In genomic region chr7:132507361-132507760, GRCm38 (mm10) we compare ENCODE assay signal across 10 mouse cellular contexts.
DNase-seq lines count a peak whose midpoint lies in the region; ATAC-seq and TF ChIP-seq lines count a peak whose summit lies in the region.
"Had no signal": no experiment of that assay in that cellular context is flagged by ENCODE, and none has a peak within 500 bp of the region (broad histone marks: within the 10 kb centered on the region; RNA-seq: fewer than 3 reads in every experiment).

No protein-coding gene starts in this region.

- no peak for ATAC-seq in lung, postnatal 0 days
- no peak for ATAC-seq in liver, postnatal 0 days
- ATAC-seq in forebrain, embryonic 12.5 days (ENCODE audit: low FRiP score): no peak

- no peaks in the 10 kb centered on the region for H3K9me3 ChIP-seq in lung, postnatal 0 days (ENCODE audit: low read length)
- H3K9me3 ChIP-seq in liver, postnatal 0 days (ENCODE audit: low read length): no peaks in the 10 kb centered on the region
- no peaks in the 10 kb centered on the region for H3K9me3 ChIP-seq in forebrain, embryonic 12.5 days
- H3K9me3 ChIP-seq: G1E; liver, embryonic 15.5 days had no signal

- TF ChIP-seq CTCF in lung, postnatal 0 days (IDR thresholded peaks at IDR 0.05): peak; percentile 58
- peak; percentile 67 for TF ChIP-seq CTCF in liver, postnatal 0 days (IDR thresholded peaks at IDR 0.05; ENCODE audit: low read depth)

- H3K9ac ChIP-seq in lung, postnatal 0 days (replicated peaks; ENCODE audit: low read depth): no peak overlapping the region
- no peak overlapping the region for H3K9ac ChIP-seq in liver, postnatal 0 days (replicated peaks)
- H3K9ac ChIP-seq in forebrain, embryonic 12.5 days: no peak overlapping the region
- H3K9ac ChIP-seq: liver, embryonic 15.5 days had no signal

- DNase-seq in embryo, embryonic 10 days (ENCODE audit: low spot score): peak; percentile 37
- DNase-seq in embryo, embryonic 9.5 days (ENCODE audit: extremely low spot score): no peak
- peak; percentile 21 for DNase-seq in lung, postnatal 0 days (ENCODE audit: low spot score)
- no peak for DNase-seq in lung, postnatal 4 days
- DNase-seq in cerebellum, adult 8-10 months: peak; percentile 2
- DNase-seq in liver, postnatal 0 days: peak; percentile 42
- no peak for DNase-seq in yolk sac, embryonic 10.5 days (ENCODE audit: low spot score)

- H3K4me2 ChIP-seq in lung, postnatal 0 days (replicated peaks; ENCODE audit: low read depth, low read length): no peak overlapping the region
- no peak overlapping the region for H3K4me2 ChIP-seq in liver, postnatal 0 days (ENCODE audit: low read depth, low read length)
- H3K4me2 ChIP-seq in forebrain, embryonic 12.5 days: no peak overlapping the region
- H3K4me2 ChIP-seq: liver, embryonic 15.5 days had no signal

- no peaks in the 10 kb centered on the region for H3K27me3 ChIP-seq in lung, postnatal 0 days (replicated peaks; ENCODE audit: insufficient read depth, low read length)
- H3K27me3 ChIP-seq in liver, postnatal 0 days (ENCODE audit: insufficient read depth, low read length): no peaks in the 10 kb centered on the region
- H3K27me3 ChIP-seq in forebrain, embryonic 12.5 days: no peaks in the 10 kb centered on the region

- no peak for TF ChIP-seq EP300 in lung, postnatal 0 days (IDR thresholded peaks at IDR 0.05)
- no peak for TF ChIP-seq EP300 in liver, postnatal 0 days (IDR thresholded peaks at IDR 0.05; ENCODE audit: low read depth)

- H3K36me3 ChIP-seq in lung, postnatal 0 days (ENCODE audit: insufficient read depth, low read length): no peaks in the 10 kb centered on the region
- H3K36me3 ChIP-seq in liver, postnatal 0 days (replicated peaks; ENCODE audit: insufficient read depth, low read length): no peaks in the 10 kb centered on the region
- no peaks in the 10 kb centered on the region for H3K36me3 ChIP-seq in forebrain, embryonic 12.5 days (replicated peaks)
- H3K36me3 ChIP-seq: G1E; liver, embryonic 15.5 days had no signal

- H3K4me3 ChIP-seq in lung, postnatal 0 days (ENCODE audit: low read depth, low read length): no peak overlapping the region
- H3K4me3 ChIP-seq in liver, postnatal 0 days (ENCODE audit: low read depth, low read length): no peak overlapping the region
- H3K4me3 ChIP-seq in forebrain, embryonic 12.5 days (replicated peaks): no peak overlapping the region
- H3K4me3 ChIP-seq: liver, embryonic 15.5 days had no signal

- 52% methylated on average over 4 of the region's 4 CpGs for WGBS in lung, postnatal 0 days
- WGBS in liver, postnatal 0 days (ENCODE audit: insufficient replicate concordance): 43% methylated on average over 4 of the region's 4 CpGs
- 44% methylated on average over 4 of the region's 4 CpGs for WGBS in forebrain, embryonic 12.5 days

- H3K27ac ChIP-seq in lung, postnatal 0 days (ENCODE audit: low read length): no peak overlapping the region
- H3K27ac ChIP-seq in liver, postnatal 0 days (ENCODE audit: low read depth): no peak overlapping the region
- H3K27ac ChIP-seq in forebrain, embryonic 12.5 days: no peak overlapping the region
- H3K27ac ChIP-seq: liver, embryonic 15.5 days had no signal

- no peaks in the 10 kb centered on the region for H3K4me1 ChIP-seq in lung, postnatal 0 days (ENCODE audit: insufficient read depth, low read depth, low read length)
- H3K4me1 ChIP-seq in liver, postnatal 0 days (ENCODE audit: insufficient read depth): no peaks in the 10 kb centered on the region
- H3K4me1 ChIP-seq in forebrain, embryonic 12.5 days: no peaks in the 10 kb centered on the region
- H3K4me1 ChIP-seq: liver, embryonic 15.5 days had no signal

Comparison
In these comparisons a context has a peak if more than half of its experiments do, and no peak if none do; other contexts are left out.
1. DNase-seq: peak in embryo, embryonic 10 days (single experiment), lung, postnatal 0 days (single experiment), cerebellum, adult 8-10 months (single experiment) and liver, postnatal 0 days (single experiment); none in embryo, embryonic 9.5 days (single experiment), lung, postnatal 4 days (0 of 2) and yolk sac, embryonic 10.5 days (single experiment).